Mouse (Mus musculus): ENCODE results near the gene Man1a2. TPM values are rescaled to one million over a fixed set of nuclear protein-coding genes. Genes with fewer than 3 reads are reported as not detected.

Man1a2 gene
- polyA plus RNA-seq, 1 experiment from 2014 or later = 62.8 TPM

- Histone ChIP-seq H3K27me3 (replicated peaks; ENCODE audit: control insufficient read depth, insufficient read depth, low read length) (no peaks in the 10 kb centered on the region), H3K9ac (ENCODE audit: low read depth, low read length) (no peak overlapping the region), H3K4me2 (no peak overlapping the region), H3K9me3 (ENCODE audit: control insufficient read depth, low read length) (no peaks in the 10 kb centered on the region), H3K27ac (ENCODE audit: low read depth, low read length) (no peak overlapping the region), H3K4me3 (ENCODE audit: low read depth, low read length) (no peak overlapping the region), H3K36me3 (ENCODE audit: control insufficient read depth, insufficient read depth, low read length) (no peaks in the 10 kb centered on the region), H3K4me1 (replicated peaks; ENCODE audit: control insufficient read depth, insufficient read depth, low read length) (peaks cover 4% of the 10 kb centered on the region)
- DNase-seq (ENCODE audit: low spot score) (no peak), ATAC-seq (replicated peaks; ENCODE audit: low FRiP score) (no peak)
- 81% methylated on average over 6 of the region's 6 CpGs for WGBS
Measured at GRCm38 (mm10) chr3:100688747-100689146, 3.4 kb upstream of the Man1a2 start.

DNA sequence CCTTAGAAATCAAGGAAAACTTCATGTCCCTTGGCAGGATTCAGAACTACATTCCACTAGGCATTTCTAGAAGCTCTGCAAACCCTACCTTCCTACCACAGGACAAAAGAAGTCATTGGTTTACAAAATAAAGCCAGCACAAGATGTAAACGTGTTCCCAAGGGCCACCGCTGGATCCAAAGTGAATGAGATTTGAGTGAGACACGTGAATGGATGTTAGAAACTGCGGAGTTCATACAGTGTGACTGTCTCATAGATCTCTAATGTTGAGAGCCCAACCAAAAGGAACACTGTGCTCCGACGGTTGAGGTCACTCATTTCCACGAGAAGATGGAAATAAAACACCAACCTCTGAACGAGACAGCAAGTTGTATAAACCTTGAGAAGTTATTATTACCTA is 1.5 kb upstream of the Man1a2 start:
- peak overlapping the region; percentile 90 for H3K4me2 ChIP-seq
- H3K9me3 ChIP-seq (ENCODE audit: control insufficient read depth, low read length) = no peaks in the 10 kb centered on the region
- no peaks in the 10 kb centered on the region for H3K27me3 ChIP-seq (replicated peaks; ENCODE audit: control insufficient read depth, insufficient read depth, low read length)
- no peak overlapping the region for H3K4me3 ChIP-seq (ENCODE audit: low read depth, low read length)
- no peak for DNase-seq (ENCODE audit: low spot score)
- no peak overlapping the region for H3K27ac ChIP-seq (ENCODE audit: low read depth, low read length)
- no peak for ATAC-seq (replicated peaks; ENCODE audit: low FRiP score)
- WGBS = 90% methylated on average over 8 of the region's 8 CpGs
- H3K9ac ChIP-seq (ENCODE audit: low read depth, low read length) = no peak overlapping the region
- H3K4me1 ChIP-seq (replicated peaks; ENCODE audit: control insufficient read depth, insufficient read depth, low read length) = peaks cover 6% of the 10 kb centered on the region
- no peaks in the 10 kb centered on the region for H3K36me3 ChIP-seq (ENCODE audit: control insufficient read depth, insufficient read depth, low read length)

- no peaks in the 10 kb centered on the region for H3K27me3 ChIP-seq (replicated peaks; ENCODE audit: control insufficient read depth, insufficient read depth, low read length)
- H3K36me3 ChIP-seq (ENCODE audit: control insufficient read depth, insufficient read depth, low read length) = no peaks in the 10 kb centered on the region
- no peaks in the 10 kb centered on the region for H3K9me3 ChIP-seq (ENCODE audit: control insufficient read depth, low read length)
- peak overlapping the region; percentile 92 for H3K9ac ChIP-seq (ENCODE audit: low read depth, low read length)
- peak overlapping the region; percentile 93 for H3K27ac ChIP-seq (ENCODE audit: low read depth, low read length)
- peak overlapping the region; percentile 80 for H3K4me3 ChIP-seq (ENCODE audit: low read depth, low read length)
- WGBS = 2% methylated on average over 39 of the region's 77 CpGs
- H3K4me2 ChIP-seq = peak overlapping the region; percentile 90
- ATAC-seq (replicated peaks; ENCODE audit: low FRiP score) (peak; percentile 80), DNase-seq (ENCODE audit: low spot score) (peak; percentile 79)
- H3K4me1 ChIP-seq (replicated peaks; ENCODE audit: control insufficient read depth, insufficient read depth, low read length) = peaks cover 8% of the 10 kb centered on the region
Measured at GRCm38 (mm10) chr3:100685763-100686370, 564 bp upstream of the Man1a2 start.

DNA sequence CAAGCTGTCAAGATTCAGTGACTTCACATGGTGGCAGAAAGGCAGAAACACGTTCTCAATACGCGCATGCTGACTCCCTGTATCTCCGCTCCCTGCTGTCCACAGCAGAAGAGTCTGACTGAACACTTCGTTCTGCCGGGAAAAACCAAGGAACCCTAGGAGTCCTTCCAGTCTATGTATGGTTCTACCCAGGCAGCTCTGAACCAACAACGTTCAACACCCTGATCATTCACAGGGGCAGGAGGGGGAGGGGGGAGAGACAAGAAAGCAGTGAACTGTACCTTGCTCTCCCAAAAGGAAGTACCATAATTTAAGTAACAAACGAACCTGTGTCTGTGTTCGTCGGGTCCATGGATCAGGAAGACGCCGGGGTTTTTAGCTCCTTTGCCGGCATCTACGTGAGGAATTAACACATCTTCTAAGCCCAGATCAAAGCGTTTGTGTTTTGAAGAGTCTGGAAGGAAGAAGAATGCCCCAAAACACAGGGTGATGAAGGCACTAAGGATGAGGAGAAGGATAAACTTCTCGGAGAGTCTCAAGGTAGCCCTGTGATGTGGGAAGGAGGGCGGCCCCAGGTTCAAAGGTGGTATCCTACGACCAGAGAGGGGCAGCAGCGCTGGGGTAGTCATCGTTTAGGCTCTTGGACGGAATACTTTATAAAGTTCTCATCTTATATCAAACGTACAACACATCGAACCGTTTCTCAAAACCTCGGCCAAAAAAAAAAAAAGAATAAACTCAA is 898 bp downstream of the Man1a2 start:
- H3K4me2 ChIP-seq = peak overlapping the region; percentile 90
- no peaks in the 10 kb centered on the region for H3K36me3 ChIP-seq (ENCODE audit: control insufficient read depth, insufficient read depth, low read length)
- H3K27ac ChIP-seq (ENCODE audit: low read depth, low read length) = no peak overlapping the region
- no peaks in the 10 kb centered on the region for H3K9me3 ChIP-seq (ENCODE audit: control insufficient read depth, low read length)
- H3K4me3 ChIP-seq (ENCODE audit: low read depth, low read length) = peak overlapping the region; percentile 80
- ATAC-seq (replicated peaks; ENCODE audit: low FRiP score) (no peak), DNase-seq (ENCODE audit: low spot score) (peak; percentile 55)
- no peaks in the 10 kb centered on the region for H3K27me3 ChIP-seq (replicated peaks; ENCODE audit: control insufficient read depth, insufficient read depth, low read length)
- under 1% methylated on average over 25 of the region's 25 CpGs for WGBS
- peaks cover 11% of the 10 kb centered on the region for H3K4me1 ChIP-seq (replicated peaks; ENCODE audit: control insufficient read depth, insufficient read depth, low read length)
- peak overlapping the region; percentile 92 for H3K9ac ChIP-seq (ENCODE audit: low read depth, low read length)

GRCm38 (mm10) chr3:100682841-100683240 is 2.5 kb downstream of the Man1a2 start:
- 21% methylated on average over 3 of the region's 3 CpGs for WGBS

GRCm38 (mm10) chr3:100682281-100682680 is 3.0 kb downstream of the Man1a2 start:
- H3K4me2 ChIP-seq = peak overlapping the region; percentile 74
- WGBS = 22% methylated on average over 4 of the region's 4 CpGs
- no peak for ATAC-seq (replicated peaks; ENCODE audit: low FRiP score)
- H3K27me3 ChIP-seq (replicated peaks; ENCODE audit: control insufficient read depth, insufficient read depth, low read length) = no peaks in the 10 kb centered on the region
- H3K27ac ChIP-seq (ENCODE audit: low read depth, low read length) = no peak overlapping the region
- no peaks in the 10 kb centered on the region for H3K36me3 ChIP-seq (ENCODE audit: control insufficient read depth, insufficient read depth, low read length)
- H3K9ac ChIP-seq (ENCODE audit: low read depth, low read length) = peak overlapping the region; percentile 43; the same call in 1 of the 2 replicates
- H3K9me3 ChIP-seq (ENCODE audit: control insufficient read depth, low read length) = no peaks in the 10 kb centered on the region
- peak overlapping the region; percentile 46 for H3K4me3 ChIP-seq (ENCODE audit: low read depth, low read length)
- DNase-seq (ENCODE audit: low spot score) = no peak
- H3K4me1 ChIP-seq (replicated peaks; ENCODE audit: control insufficient read depth, insufficient read depth, low read length) = peaks cover 16% of the 10 kb centered on the region

More at GRCm38 (mm10) chr3:100682841-100683240, 2.5 kb downstream of the Man1a2 start:
- Histone ChIP-seq H3K36me3 (ENCODE audit: control insufficient read depth, insufficient read depth, low read length) (no peaks in the 10 kb centered on the region), H3K9ac (ENCODE audit: low read depth, low read length) (peak overlapping the region; percentile 43; the same call in 1 of the 2 replicates), H3K9me3 (ENCODE audit: control insufficient read depth, low read length) (no peaks in the 10 kb centered on the region), H3K4me3 (ENCODE audit: low read depth, low read length) (peak overlapping the region; percentile 46), H3K4me2 (peak overlapping the region; percentile 74), H3K4me1 (replicated peaks; ENCODE audit: control insufficient read depth, insufficient read depth, low read length) (peaks cover 16% of the 10 kb centered on the region), H3K27ac (ENCODE audit: low read depth, low read length) (no peak overlapping the region), H3K27me3 (replicated peaks; ENCODE audit: control insufficient read depth, insufficient read depth, low read length) (no peaks in the 10 kb centered on the region)
- ATAC-seq (replicated peaks; ENCODE audit: low FRiP score) (no peak), DNase-seq (ENCODE audit: low spot score) (no peak)

DNA sequence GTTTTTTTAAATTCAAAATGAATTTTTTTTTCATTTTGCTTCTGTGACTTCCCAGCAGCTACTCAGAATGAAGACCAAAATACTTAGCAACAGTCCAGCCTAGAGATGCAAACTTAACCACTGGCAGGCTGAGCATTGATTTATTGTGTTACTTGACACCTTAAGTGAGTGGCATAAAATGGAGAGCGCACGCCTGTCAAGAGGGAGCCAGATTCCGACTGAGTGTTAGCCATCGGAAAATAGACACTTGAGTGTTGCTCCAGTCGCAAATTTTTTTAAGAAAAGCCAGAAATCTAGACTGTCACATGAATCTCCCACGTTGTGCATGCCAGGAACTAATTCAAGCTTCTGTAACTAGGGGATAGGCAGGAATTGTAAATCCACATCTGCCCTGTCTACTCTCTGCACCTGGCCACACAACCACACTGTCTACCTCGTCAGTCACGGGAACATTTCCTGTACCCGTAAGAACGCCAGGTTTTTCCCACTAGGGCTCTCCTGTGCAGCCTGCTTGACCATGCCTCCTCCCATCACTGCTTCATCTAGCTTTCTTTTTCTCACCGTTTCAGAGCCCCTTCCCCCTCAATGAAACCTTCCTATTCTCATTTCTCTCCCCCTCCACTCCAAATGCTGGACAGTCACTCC is 3.7 kb downstream of the Man1a2 start:
- DNase-seq (ENCODE audit: low spot score) = no peak

DNA sequence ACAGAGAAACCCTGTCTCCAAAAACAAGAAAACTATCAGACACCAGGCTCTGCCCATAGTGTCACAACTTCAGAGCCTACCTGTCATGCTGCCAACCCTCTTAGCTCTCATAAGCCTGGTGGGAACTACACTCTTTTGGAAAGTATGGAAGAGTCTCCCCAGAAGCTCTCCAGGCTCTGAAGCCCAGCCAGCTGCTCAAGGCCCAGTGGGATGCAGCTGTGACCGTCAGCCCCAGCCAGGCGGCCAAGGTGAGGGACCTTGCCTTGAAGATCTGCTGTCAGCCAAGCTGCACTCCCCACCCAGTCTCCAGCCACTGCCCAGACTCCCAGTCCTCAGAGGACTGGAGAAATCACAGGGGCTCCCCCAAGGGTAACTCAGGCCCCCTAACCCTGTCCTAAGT is 5.1 kb downstream of the Man1a2 start:
- no peak overlapping the region for H3K9ac ChIP-seq (ENCODE audit: low read depth, low read length)
- H3K27ac ChIP-seq (ENCODE audit: low read depth, low read length) = no peak overlapping the region
- 81% methylated on average over 2 of the region's 2 CpGs for WGBS
- no peak overlapping the region for H3K4me3 ChIP-seq (ENCODE audit: low read depth, low read length)
- H3K4me2 ChIP-seq = no peak overlapping the region
- H3K9me3 ChIP-seq (ENCODE audit: control insufficient read depth, low read length) = no peaks in the 10 kb centered on the region
- DNase-seq (ENCODE audit: low spot score) (no peak), ATAC-seq (replicated peaks; ENCODE audit: low FRiP score) (no peak)
- H3K36me3 ChIP-seq (ENCODE audit: control insufficient read depth, insufficient read depth, low read length) = no peaks in the 10 kb centered on the region
- H3K27me3 ChIP-seq (replicated peaks; ENCODE audit: control insufficient read depth, insufficient read depth, low read length) = no peaks in the 10 kb centered on the region
- peaks cover 18% of the 10 kb centered on the region for H3K4me1 ChIP-seq (replicated peaks; ENCODE audit: control insufficient read depth, insufficient read depth, low read length)

More for the DNA sequence above, 3.7 kb downstream of the Man1a2 start:
- 33% methylated on average over 11 of the region's 11 CpGs for whole genome bisulfite sequencing
- no peak for ATAC-seq (replicated peaks; ENCODE audit: low FRiP score)
- peak overlapping the region; percentile 31; the same call in 1 of the 2 replicates for H3K9ac ChIP-seq (ENCODE audit: low read depth, low read length)
- H3K4me1 ChIP-seq (replicated peaks; ENCODE audit: control insufficient read depth, insufficient read depth, low read length) = peaks cover 16% of the 10 kb centered on the region
- peak overlapping the region; percentile 42 for H3K4me3 ChIP-seq (ENCODE audit: low read depth, low read length)
- no peaks in the 10 kb centered on the region for H3K27me3 ChIP-seq (replicated peaks; ENCODE audit: control insufficient read depth, insufficient read depth, low read length)
- no peak overlapping the region for H3K27ac ChIP-seq (ENCODE audit: low read depth, low read length)
- H3K9me3 ChIP-seq (ENCODE audit: control insufficient read depth, low read length) = no peaks in the 10 kb centered on the region
- H3K36me3 ChIP-seq (ENCODE audit: control insufficient read depth, insufficient read depth, low read length) = no peaks in the 10 kb centered on the region
- peak overlapping the region; percentile 74 for H3K4me2 ChIP-seq
